Mouse (Mus musculus) spleen, adult 2 months (tissue): ENCODE measurements around the gene Spsb1.

Experiments used
- CTCF ChIP-seq: fragments of 200-500 bp; IDR thresholded peaks from 2 replicates; pipeline ENCODE4 v1.5.1; 2011; ENCODE audit warnings: mild to moderate bottlenecking, inconsistent platforms; ENCODE audit not compliant: insufficient read depth, insufficient read length, insufficient replicate concordance; ENCODE audit errors: extremely low read depth
- POLR2A ChIP-seq: fragments of 200-500 bp; IDR thresholded peaks from 2 replicates; pipeline ENCODE4 v1.6.1; 2011; ENCODE audit warnings: low read depth, low read length, inconsistent platforms

GRCm38 (mm10) chr4:149903026-149903425, 51.8 kb downstream of the Spsb1 start:
- no peak for TF ChIP-seq CTCF
- no peak for TF ChIP-seq POLR2A
